Comparison of ENCODE assay signal across 9 mouse cellular contexts in genomic region chr10:62590200-62590599, GRCm38 (mm10). TPM values are rescaled to one million over a fixed set of nuclear protein-coding genes. Genes with fewer than 3 reads are reported as not detected.
DNase-seq lines count a peak whose midpoint lies in the region; ATAC-seq and TF ChIP-seq lines count a peak whose summit lies in the region.
"Had no signal": no experiment of that assay in that cellular context is flagged by ENCODE, and none has a peak within 500 bp of the region (broad histone marks: within the 10 kb centered on the region; RNA-seq: fewer than 3 reads in every experiment).

No protein-coding gene starts in this region.

- WGBS in heart, postnatal 0 days = 24% methylated on average over 6 of the region's 6 CpGs
- whole genome bisulfite sequencing in liver, embryonic 14.5 days (ENCODE audit: insufficient replicate concordance) = 30% methylated on average over 6 of the region's 6 CpGs
- 43% methylated on average over 6 of the region's 6 CpGs for WGBS in neural tube, embryonic 13.5 days

- no peaks in the 10 kb centered on the region for H3K9me3 ChIP-seq in E14TG2a.4 (ENCODE audit: low read length)
- H3K9me3 ChIP-seq in heart, postnatal 0 days (replicated peaks; ENCODE audit: control insufficient read depth, low read length) = no peaks in the 10 kb centered on the region
- no peaks in the 10 kb centered on the region for H3K9me3 ChIP-seq in liver, embryonic 14.5 days (ENCODE audit: control insufficient read depth, low read length)
- H3K9me3 ChIP-seq in neural tube, embryonic 13.5 days = no peaks in the 10 kb centered on the region
- H3K9me3 ChIP-seq: liver, embryonic 15.5 days had no signal

- no peak for TF ChIP-seq EP300 in heart, postnatal 0 days (IDR thresholded peaks at IDR 0.05; ENCODE audit: low read depth)
- TF ChIP-seq EP300 in liver, embryonic 14.5 days (IDR thresholded peaks at IDR 0.05; ENCODE audit: low read depth) = peak; percentile 42; the same call in 1 of the 2 replicates

- peak overlapping the region; percentile 8; the same call in 1 of the 2 replicates for H3K4me3 ChIP-seq in E14TG2a.4 (replicated peaks; ENCODE audit: low read length)
- no peak overlapping the region for H3K4me3 ChIP-seq in heart, postnatal 0 days (ENCODE audit: low read depth, low read length)
- no peak overlapping the region for H3K4me3 ChIP-seq in liver, embryonic 14.5 days (ENCODE audit: insufficient read depth in 1 of 2, low read depth in 2 of 2, low read length in 2 of 2)
- H3K4me3 ChIP-seq in neural tube, embryonic 13.5 days = no peak overlapping the region
- H3K4me3 ChIP-seq: liver, embryonic 15.5 days had no signal

- TF ChIP-seq CTCF in E14TG2a.4 (conservative IDR thresholded peaks at IDR 0.05; ENCODE audit: low read length) = peak; percentile 95
- TF ChIP-seq CTCF in heart, postnatal 0 days (IDR thresholded peaks at IDR 0.05; ENCODE audit: low read depth) = peak; percentile 93
- TF ChIP-seq CTCF in liver, embryonic 14.5 days (IDR thresholded peaks at IDR 0.05; ENCODE audit: low read depth) = peak; percentile 89

- H3K4me2 ChIP-seq in heart, postnatal 0 days (ENCODE audit: low read depth, low read length) = no peak overlapping the region
- no peak overlapping the region for H3K4me2 ChIP-seq in liver, embryonic 14.5 days (ENCODE audit: low read depth)
- no peak overlapping the region for H3K4me2 ChIP-seq in neural tube, embryonic 13.5 days
- H3K4me2 ChIP-seq: liver, embryonic 15.5 days had no signal

- peak; percentile 96 for DNase-seq in brain, adult 2 months (ENCODE audit: low read depth, low spot score)
- DNase-seq in heart, postnatal 0 days (ENCODE audit: low spot score) = peak; percentile 85
- DNase-seq in kidney, postnatal 36 days = peak; percentile 92 to 95
- DNase-seq in liver, embryonic 14.5 days (ENCODE audit: low read depth in 3 of 3, low spot score in 3 of 3) = peak; percentile 74 to 81 (median 80)
- DNase-seq in testis, postnatal 14 days (ENCODE audit: low spot score) = peak; percentile 49

- ATAC-seq in erythroblast, adult 5-6 weeks (replicated peaks; ENCODE audit: low FRiP score, poor library complexity, severe bottlenecking) = peak; percentile 96
- ATAC-seq in heart, postnatal 0 days (ENCODE audit: insufficient read depth, low read depth) = peak; percentile 77
- ATAC-seq in liver, embryonic 14.5 days (ENCODE audit: insufficient read depth) = peak; percentile 60; the same call in 1 of the 2 replicates
- ATAC-seq in neural tube, embryonic 13.5 days (ENCODE audit: low read depth) = peak; percentile 75; the same call in 1 of the 2 replicates

- peaks cover 37% of the 10 kb centered on the region for H3K4me1 ChIP-seq in E14TG2a.4 (replicated peaks; ENCODE audit: low read depth, low read length)
- no peaks in the 10 kb centered on the region for H3K4me1 ChIP-seq in heart, postnatal 0 days (ENCODE audit: control insufficient read depth, insufficient read depth)
- H3K4me1 ChIP-seq in liver, embryonic 14.5 days (replicated peaks; ENCODE audit: control insufficient read depth in 2 of 2, insufficient read depth in 2 of 2, low read length in 1 of 2) = no peaks in the 10 kb centered on the region; a peak in 1 of 4 replicates
- no peaks in the 10 kb centered on the region for H3K4me1 ChIP-seq in neural tube, embryonic 13.5 days (replicated peaks)

- H3K27ac ChIP-seq in heart, postnatal 0 days (ENCODE audit: low read depth) = no peak overlapping the region
- H3K27ac ChIP-seq in liver, embryonic 14.5 days = no peak overlapping the region
- H3K27ac ChIP-seq in neural tube, embryonic 13.5 days (replicated peaks) = no peak overlapping the region
- H3K27ac ChIP-seq: liver, embryonic 15.5 days had no signal

- no peaks in the 10 kb centered on the region for H3K27me3 ChIP-seq in E14TG2a.4 (ENCODE audit: insufficient read depth, low read length)
- no peaks in the 10 kb centered on the region for H3K27me3 ChIP-seq in heart, postnatal 0 days (ENCODE audit: control insufficient read depth, insufficient read depth, low read length)
- H3K27me3 ChIP-seq in liver, embryonic 14.5 days (ENCODE audit: control insufficient read depth, insufficient read depth, low read length) = no peaks in the 10 kb centered on the region
- no peaks in the 10 kb centered on the region for H3K27me3 ChIP-seq in neural tube, embryonic 13.5 days
- H3K27me3 ChIP-seq: liver, embryonic 15.5 days had no signal

- H3K9ac ChIP-seq in heart, postnatal 0 days (replicated peaks; ENCODE audit: low read depth, low read length) = no peak overlapping the region
- H3K9ac ChIP-seq in liver, embryonic 14.5 days (replicated peaks) = no peak overlapping the region
- no peak overlapping the region for H3K9ac ChIP-seq in neural tube, embryonic 13.5 days
- H3K9ac ChIP-seq: liver, embryonic 15.5 days had no signal

- peaks cover 100% of the 10 kb centered on the region for H3K36me3 ChIP-seq in E14TG2a.4 (ENCODE audit: insufficient read depth, low read length)
- peaks cover 79% of the 10 kb centered on the region for H3K36me3 ChIP-seq in heart, postnatal 0 days (replicated peaks; ENCODE audit: control insufficient read depth, insufficient read depth, low read length)
- peaks cover 82% of the 10 kb centered on the region for H3K36me3 ChIP-seq in liver, embryonic 14.5 days (replicated peaks; ENCODE audit: control insufficient read depth, insufficient read depth, low read depth)
- H3K36me3 ChIP-seq in neural tube, embryonic 13.5 days = peaks cover 96% of the 10 kb centered on the region

RNA-seq across cellular contexts. Expression of gene Ddx21, which starts 11.9 kb away (rescaled TPM):
- 20.1 and 25.4 TPM in 2 replicates for total RNA-seq in erythroblast, adult 5-6 weeks (2015; ENCODE audit: low replicate concordance)
- 20.2 and 25.0 TPM in 2 replicates for total RNA-seq in erythroblast, adult 5-6 weeks (2017; ENCODE audit: low replicate concordance)
- 11.4 and 12.1 TPM in 2 replicates for total RNA-seq in heart, postnatal 0 days (2014; rRNA removed; ENCODE audit: low replicate concordance)
- 7.2 and 8.8 TPM in 2 replicates for polyA plus RNA-seq in heart, postnatal 0 days (2015; fragmentation: Nextera tagmentation; extraction: Ambion mirVana)
- 17.7 and 31.5 TPM in 2 replicates for polyA plus RNA-seq in liver, embryonic 14.5 days (2012; rRNA removed)
- polyA plus RNA-seq in liver, embryonic 14.5 days (2014; fragmentation: Nextera tagmentation; extraction: Ambion mirVana) = 19.2 and 20.3 TPM in 2 replicates
- 14.9 and 17.1 TPM in 2 replicates for polyA plus RNA-seq in neural tube, embryonic 13.5 days (2015; fragmentation: Nextera tagmentation; extraction: Ambion mirVana)

RNA-seq across cellular contexts. Expression of gene Kif1bp, which starts 11.9 kb away (rescaled TPM):
- 7.3 and 16.1 TPM in 2 replicates for total RNA-seq in erythroblast, adult 5-6 weeks (2015; ENCODE audit: low replicate concordance)
- 3.5 and 7.9 TPM in 2 replicates for total RNA-seq in erythroblast, adult 5-6 weeks (2017; ENCODE audit: low replicate concordance)
- 28.2 and 36.9 TPM in 2 replicates for total RNA-seq in heart, postnatal 0 days (2014; rRNA removed; ENCODE audit: low replicate concordance)
- 23.6 and 23.9 TPM in 2 replicates for polyA plus RNA-seq in heart, postnatal 0 days (2015; fragmentation: Nextera tagmentation; extraction: Ambion mirVana)
- polyA plus RNA-seq in liver, embryonic 14.5 days (2012; rRNA removed) = 6.0 and 9.2 TPM in 2 replicates
- 11.5 and 13.5 TPM in 2 replicates for polyA plus RNA-seq in liver, embryonic 14.5 days (2014; fragmentation: Nextera tagmentation; extraction: Ambion mirVana)
- 73.1 and 77.1 TPM in 2 replicates for polyA plus RNA-seq in neural tube, embryonic 13.5 days (2015; fragmentation: Nextera tagmentation; extraction: Ambion mirVana)
